Mouse (Mus musculus): ENCODE results near the gene Mrpl12.

The Mrpl12 gene

DNA sequence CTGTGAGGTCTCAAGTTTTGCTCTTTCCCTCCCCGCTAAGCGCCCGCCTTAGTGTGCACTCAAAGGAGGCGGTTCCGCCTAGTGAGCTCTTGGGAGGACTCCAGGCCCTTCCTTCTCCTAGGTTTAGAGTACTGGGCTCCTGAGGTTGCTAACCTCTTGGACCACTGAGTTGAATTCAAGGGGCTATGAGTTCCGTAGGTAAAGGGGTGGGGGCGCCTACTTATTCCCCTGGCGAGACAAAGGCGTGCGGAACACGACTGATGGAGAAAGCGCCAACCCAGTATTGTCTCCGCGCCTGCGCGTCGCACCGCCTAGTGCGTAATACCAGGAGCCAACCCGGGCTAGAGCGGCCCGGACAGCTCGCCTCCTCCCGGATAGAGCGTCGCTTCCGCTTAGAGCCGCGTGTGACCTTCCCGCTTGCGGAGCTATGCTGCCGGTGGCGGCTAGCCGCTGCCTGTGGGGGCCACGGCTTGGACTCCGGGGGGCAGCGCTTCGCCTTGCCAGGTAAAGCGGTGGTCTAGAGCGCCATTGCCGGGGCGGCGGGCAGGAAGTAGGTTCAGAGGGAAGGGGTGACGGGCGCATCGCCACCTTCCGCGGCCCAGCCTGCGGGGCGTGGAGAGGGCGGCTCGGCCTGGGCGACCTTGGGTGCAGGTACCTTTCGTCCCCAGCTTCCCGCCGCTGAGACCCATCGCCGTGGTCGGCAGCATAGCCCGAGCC, at the start of gene Mrpl12:
Gene Mrpl12, plus strand, starts transcription at position 349 of the 717 bp plus-strand sequence.
- peak; percentile 88 for DNase-seq

DNA sequence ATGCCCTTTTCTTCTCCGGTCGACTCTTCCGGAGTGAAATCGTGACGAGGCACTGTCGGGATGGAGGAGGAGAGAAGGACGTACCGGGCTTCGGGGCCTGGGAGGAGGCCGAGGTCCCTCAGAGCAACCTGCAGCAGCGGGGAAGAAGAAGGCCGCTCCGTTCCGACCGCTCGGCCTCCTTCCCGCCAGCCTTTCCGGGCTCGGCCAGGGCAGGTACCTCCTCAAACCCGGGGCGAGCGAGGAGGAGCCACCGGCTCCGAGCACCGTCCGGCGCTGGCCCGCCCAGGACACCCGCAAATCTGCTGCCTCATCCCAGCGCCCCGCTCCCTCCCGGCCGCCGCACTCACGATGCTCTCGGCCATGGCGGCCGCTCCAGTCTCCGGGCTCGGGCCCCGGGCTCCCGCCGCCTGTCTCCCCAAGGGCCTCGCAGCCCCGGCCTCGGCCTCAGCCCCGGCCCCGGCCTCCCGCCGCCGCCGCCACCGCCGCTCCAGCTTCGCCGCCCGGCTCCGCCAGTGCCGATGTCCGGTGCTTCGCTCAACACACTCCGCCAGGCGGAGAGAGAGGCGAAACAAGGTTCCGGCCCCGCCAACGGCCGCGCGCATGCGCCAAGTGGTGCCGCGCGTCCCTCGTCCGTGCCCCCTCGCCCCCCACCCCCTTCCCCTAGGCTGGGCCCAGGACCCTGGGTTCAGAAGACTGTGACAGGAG, 47.1 kb upstream of the Mrpl12 start, which contains the start of gene Nploc4:
Gene Nploc4, minus strand, starts transcription at position 557 of the 705 bp plus-strand sequence.
- DNase-seq = peak; percentile 83

- DNase-seq = no peak
These were observed 46.5 kb upstream of the Mrpl12 start for GRCm38 (mm10) chr11:120437857-120438385.

DNA sequence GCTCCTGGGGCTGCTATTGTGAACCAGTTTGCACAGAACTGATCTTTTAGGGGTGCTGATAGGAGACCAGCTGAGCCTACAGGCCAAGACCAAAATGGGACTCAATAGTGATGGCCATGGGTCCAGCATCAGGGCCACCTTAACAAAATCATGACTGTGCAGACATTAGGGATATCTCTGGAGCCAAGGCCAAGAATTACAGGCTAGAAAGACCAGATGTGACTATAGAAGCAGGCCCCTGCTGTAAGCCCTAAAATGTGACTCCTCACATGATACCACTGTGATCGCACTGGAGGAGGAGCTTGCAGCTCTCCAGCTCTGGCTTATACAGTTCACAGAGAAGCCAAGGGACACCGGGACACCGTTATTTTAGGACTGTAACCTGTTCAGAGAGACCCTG, 42.1 kb upstream of the Mrpl12 start, which contains the start of gene Tspan10:
Gene Tspan10, plus strand, starts transcription at position 301 of the 400 bp plus-strand sequence.
- no peak for DNase-seq

- DNase-seq = no peak
These were observed 41.6 kb upstream of the Mrpl12 start for GRCm38 (mm10) chr11:120442765-120443280.

DNA sequence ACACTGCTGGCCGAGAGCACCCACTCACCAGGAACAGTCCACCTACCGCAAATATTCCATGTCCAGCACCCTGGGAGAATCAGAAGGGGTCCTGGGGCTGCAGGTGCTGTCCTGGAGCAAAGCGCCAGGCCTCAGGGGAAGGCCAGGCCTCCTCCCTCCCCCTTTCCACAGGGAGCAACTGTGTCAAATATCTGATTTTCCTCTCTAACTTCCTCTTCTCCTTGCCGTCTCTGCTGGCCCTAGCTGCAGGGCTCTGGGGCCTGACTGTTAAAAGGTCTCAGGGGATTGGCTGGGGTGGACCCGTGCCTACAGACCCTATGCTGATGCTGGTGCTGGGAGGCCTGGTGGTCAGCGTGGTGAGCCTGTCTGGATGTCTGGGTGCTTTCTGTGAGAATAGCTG, 40.3 kb upstream of the Mrpl12 start:
- no peak for DNase-seq

DNA sequence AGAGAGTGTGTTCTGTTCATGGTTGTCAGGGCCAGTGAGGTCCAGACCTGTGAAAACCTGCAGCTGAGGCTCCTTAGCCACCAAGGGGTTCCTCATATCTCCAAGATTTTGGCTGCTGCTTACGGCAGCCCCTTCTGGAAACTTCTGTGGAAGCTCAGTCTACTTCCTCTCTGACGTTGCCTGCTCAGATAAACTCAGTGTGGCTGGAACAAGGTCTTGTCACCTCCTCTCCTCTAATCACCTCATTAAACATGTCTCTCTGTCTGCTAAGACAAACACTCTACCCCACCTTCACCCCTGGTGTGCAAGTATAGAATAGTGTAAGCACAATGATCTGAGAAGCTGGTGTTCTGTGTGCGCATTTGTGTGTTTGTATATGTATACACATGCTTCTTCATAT, 38.9 kb upstream of the Mrpl12 start:
- DNase-seq = no peak

DNA sequence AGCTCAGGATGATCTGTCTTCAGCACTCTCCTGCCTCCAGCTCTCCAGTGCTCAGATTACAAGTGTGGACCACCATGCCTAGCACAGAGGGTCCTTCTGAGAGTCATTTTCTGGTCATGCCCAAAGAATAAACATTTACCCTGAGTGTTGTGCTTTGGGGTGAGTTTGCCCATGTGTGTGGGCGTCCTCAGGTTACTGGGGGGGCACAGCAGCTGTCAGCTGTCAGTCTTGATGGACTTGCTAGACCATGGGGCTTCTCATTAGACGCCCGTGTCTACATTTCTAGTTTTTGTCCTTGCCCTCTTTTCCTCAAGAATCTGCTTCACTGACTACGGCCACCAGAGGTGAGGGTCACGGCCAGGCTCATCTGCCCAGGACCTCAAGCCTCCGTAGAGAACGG, 37.2 kb upstream of the Mrpl12 start:
- no peak for DNase-seq

GRCm38 (mm10) chr11:120452246-120452645, 32.2 kb upstream of the Mrpl12 start:
- no peak for DNase-seq

DNA sequence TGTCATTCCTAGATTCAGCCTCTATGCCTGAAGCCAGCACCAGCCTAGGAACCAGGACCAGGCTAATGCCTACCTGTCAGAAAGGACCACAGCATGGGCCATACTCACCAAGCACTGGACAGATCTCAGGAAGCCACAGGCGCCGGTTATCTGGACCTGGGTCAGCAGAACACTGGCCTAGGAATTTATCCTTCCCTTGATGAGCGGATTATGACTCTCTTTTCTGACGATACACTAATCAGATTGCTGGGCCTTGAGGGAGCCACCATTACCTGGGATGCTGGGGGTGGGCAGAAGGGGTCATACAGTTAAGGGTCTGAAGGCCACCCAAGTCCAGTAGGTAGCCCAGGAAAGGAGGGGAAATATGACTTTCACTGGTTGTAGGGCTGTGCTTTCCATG, 31.1 kb upstream of the Mrpl12 start, which contains the start of gene Pde6g:
Gene Pde6g, minus strand, starts transcription at position 195 of the 400 bp plus-strand sequence.
- no peak for DNase-seq

DNA sequence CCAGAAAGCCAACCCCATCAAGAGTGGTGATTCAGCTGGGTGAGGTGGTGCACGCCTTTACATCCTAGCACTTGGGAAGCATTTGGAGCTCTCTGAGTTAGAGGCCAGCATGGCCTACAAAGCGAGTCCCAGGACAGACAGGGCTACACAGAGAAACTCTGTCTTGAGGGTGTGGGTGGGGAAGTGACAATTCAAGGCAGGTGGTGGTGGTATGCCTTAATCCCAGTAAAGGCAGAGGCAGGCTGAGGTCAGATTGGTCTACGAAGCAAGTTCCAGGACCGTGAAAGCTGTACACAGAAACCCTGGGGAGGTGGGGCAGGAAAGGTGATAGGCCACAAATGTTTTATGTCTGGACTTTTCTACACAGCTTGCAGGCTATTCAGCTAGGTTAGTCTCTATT, 29.4 kb upstream of the Mrpl12 start:
- no peak for DNase-seq

DNA sequence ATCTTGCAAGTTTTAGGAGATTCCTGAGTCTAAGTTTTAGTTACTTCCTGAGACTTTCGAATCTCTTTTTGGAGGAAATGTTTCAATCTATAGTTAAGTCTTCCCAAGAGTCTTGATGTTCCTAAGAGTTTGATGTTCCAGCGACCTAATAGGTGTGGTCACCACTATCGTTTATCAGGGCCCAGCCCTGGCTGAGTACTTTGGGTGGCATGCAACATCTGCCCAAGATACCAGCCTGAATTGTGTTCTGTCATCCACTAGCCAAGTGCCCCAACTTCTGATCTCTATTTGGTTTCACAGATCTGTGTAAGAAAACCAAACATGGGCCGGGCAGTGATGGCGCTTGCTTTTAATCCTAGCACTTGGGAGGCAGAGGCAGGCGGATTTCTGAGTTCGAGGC, 29.0 kb upstream of the Mrpl12 start:
- DNase-seq = no peak

DNA sequence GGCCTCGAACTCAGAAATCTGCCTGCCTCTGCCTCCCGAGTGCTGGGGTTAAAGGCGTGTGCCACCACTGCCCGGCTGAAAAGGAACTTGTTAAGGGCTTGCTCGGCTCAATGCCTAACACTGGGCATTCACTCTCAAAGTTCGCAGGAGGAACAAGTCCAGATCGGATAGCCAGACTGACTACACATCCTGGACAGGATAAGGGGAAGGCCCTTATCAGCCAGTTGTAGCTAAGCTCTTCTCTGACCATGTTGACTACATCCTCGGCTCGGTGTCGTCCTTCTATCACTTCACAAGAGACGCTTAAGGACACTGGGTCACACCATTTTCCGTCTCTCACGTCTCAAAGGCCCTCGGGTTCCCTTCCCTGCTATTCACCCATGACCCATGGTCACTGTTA, 27.0 kb upstream of the Mrpl12 start:
- DNase-seq = no peak

DNA sequence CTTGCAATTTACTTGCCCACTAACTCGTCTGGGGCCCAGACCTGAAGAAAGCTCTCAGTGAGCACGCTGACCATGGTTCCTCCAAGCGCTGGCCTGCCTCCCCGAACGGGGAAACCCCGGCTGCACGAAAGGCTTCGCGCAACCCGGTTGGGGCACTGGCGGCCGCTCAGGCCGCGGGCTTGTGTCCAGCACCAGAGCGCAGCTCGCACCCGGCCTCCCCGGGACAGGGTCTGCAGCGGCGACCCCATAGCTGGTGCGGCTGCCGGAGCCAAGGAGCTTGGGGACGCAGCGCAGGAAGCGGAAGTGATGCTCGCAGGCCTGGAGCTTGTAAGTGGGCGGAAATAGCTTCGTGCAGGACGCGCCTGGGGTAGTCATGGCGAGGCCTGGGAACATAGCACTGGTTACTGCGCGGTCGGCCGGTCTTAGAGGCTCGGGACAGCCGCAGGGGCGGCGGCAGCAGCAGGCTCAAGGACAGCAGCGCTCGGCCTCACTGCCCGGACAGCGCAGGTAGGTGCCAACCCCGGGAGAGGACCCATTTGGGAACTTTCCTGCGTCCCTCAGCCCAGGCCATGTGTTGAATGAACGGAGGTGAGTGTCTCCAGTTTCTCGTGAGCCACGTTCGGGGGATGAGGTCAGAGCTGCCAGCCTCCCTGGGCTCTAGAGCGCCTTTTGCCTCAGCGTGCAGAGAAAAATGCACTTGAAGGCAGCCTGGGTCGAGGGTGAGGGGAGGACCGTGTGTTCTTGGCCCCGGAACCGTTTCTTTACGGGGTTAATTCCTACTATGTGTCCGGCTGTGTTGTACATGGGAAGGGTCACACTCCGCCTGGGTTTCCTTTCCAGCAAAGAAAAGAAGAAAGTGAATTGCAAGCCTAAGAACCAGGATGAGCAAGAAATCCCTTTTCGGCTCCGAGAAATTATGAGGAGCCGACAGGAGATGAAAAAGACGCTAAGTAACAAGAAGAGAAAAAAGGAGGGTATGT, 26.4 kb upstream of the Mrpl12 start, which contains the start of the genes Oxld1 and Ccdc137:
Gene Oxld1, minus strand, starts transcription at position 297 of the 980 bp plus-strand sequence.
Gene Ccdc137, plus strand, starts transcription at position 344 of the 980 bp plus-strand sequence.
- peak; percentile 76 for DNase-seq

DNA sequence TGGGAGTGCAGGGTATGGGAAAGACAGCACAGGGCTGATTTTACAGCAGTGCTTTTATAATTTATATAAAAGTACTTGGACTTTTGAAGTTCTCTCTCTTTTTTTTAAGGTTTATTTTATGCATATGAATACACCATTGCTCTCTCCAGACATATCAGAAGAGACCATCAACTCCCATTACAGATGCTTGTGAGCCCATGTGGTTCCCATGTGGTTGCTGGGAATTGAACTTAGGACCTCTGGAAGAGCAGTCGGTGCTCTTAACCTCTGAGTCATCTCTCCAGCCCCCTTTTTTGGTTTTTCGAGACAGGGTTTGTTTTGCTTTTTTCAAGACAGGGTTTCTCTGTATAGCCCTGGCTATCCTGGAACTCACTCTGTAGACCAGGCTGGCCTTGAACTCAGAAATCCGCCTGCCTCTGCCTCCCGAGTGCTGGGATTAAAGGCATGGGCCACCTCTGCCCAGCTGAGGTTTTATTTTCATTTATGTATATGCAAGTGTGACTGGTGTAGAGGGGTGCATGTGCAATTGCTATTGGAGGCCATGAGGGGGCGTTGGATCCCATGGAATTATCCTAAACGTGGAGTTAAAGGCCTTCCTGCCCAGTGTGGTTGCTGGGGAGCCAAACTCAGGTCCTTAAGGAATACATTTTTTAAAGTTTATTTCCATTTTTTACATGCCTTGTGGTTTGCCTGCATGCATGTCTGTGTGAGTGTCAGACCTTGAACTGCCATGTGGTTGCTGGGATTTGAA, 25.4 kb upstream of the Mrpl12 start:
- no peak for DNase-seq

DNA sequence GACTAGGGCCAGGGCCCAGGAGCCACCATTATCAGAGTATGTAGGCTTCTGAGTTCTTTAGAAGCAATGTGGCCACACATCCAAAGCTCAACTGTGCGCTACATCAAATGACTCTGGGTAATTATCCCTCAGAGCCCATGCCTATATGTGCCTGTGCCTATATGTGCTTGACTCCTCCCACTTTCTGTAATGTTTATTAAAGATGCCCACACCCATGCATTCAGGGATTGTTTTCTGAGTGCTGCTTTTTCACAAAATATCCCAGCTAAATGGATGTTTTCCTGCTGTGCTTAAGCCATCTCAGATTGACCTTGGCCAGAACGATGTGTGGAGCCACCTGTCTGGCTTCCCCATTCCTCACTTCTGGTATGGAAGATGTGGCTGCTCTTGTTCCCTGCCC, 20.9 kb upstream of the Mrpl12 start:
- no peak for DNase-seq

GRCm38 (mm10) chr11:120464365-120464764, 20.0 kb upstream of the Mrpl12 start:
- no peak for DNase-seq

DNA sequence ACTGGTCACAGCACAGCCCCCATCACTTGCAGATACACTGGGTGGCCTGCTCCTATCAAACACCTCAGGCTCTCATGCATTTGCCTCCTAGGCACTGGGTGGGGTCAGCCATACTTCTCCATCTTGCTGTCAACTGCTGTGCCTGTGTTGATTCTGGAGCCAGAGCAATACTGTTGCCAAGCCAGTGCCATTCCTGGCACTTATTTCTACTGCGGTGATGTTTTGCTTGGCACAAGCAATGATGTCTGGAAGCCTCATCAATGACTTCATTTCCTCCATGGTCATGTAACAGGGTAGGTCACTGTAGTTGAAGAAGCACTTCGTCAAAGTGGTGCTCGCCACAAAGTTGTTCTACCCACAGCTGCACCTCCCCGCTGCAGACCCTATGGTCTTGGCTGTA, 18.9 kb upstream of the Mrpl12 start:
- DNase-seq = no peak

- peak; percentile 95 for DNase-seq
These were observed 17.2 kb upstream of the Mrpl12 start, which contains the start of gene Arl16 for GRCm38 (mm10) chr11:120467051-120467735. Arl16 (minus strand) TSS chr11:120467607.

DNA sequence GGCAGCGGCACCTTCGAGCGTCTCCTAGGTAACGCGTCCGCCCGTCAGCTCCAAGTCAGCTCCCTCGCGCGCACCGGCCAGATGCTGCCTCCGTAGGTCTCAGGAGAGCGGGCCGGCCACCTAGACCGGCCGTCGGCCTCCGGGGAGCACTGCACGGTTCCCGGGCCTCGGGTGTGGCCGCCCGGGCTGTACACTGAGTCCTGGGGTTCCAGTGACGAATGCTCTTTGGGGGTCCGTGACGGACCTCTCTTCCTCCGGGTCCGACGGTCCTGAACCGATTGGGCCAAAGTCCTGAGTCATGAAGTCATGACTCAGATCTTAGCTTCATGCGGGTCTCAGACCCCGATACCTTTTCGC, 16.7 kb upstream of the Mrpl12 start:
- no peak for DNase-seq

DNA sequence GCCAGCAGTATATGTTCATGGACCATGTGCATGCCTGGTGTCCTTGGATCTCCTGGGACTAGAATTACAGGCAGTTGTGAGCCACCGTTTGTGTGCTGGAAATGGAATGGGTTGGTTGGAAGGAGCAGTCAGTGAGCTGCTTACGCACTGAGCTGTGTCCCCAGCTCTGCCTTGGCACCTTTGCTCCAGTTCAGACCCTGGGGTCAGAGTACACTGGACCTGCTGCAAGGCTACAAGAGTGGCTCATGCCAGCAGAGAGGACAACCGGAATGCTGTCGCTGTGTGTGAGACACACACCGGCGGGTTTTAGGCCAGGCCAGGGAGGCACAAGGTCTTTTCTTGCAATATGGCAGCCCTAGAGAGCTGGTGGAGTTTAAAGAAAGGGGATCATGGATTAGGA, 12.4 kb upstream of the Mrpl12 start:
- no peak for DNase-seq
